In the genomic region with DNA sequence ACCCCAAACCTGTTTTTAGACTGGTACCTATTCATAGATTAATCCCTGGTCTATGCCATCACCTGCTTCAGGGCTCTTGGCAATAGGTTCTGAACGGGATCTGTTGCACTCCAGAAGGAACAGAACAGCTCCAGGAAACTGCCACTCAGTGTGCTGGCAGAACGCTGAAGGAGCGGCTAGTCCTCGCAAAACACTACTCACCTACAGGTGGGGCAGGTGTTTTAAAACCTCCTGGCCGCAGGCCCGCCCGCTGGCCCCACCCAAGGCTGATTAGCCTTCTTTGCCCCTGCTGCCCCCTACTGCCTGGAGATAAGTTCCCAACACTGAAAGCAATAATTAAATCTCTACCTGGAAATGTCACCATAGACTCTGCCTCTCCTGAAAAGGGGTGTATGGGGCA, we compare ENCODE assay signal across 11 mouse cellular contexts. TPM values are rescaled to one million over a fixed set of nuclear protein-coding genes. Genes with fewer than 3 reads are reported as not detected.
DNase-seq lines count a peak whose midpoint lies in the region; ATAC-seq and TF ChIP-seq lines count a peak whose summit lies in the region.
"Had no signal": no experiment of that assay in that cellular context is flagged by ENCODE, and none has a peak within 500 bp of the region (broad histone marks: within the 10 kb centered on the region; RNA-seq: fewer than 3 reads in every experiment).

A gene (minus strand): TSS at position 198 of the 400 bp plus-strand sequence.

- ATAC-seq in frontal cortex, adult (ENCODE audit: low TSS enrichment): no peak

- no peaks in the 10 kb centered on the region for H3K27me3 ChIP-seq in small intestine, adult 2 months (ENCODE audit: control insufficient read depth, insufficient read depth, low read length)
- H3K27me3 ChIP-seq: embryonic facial prominence, embryonic 12.5 days; heart, embryonic 13.5 days had no signal

- H3K27ac ChIP-seq in small intestine, adult 2 months (ENCODE audit: insufficient read depth, low read depth, low read length): peak within 1 kb of the TSS; percentile 91
- H3K27ac ChIP-seq: embryonic facial prominence, embryonic 12.5 days; heart, embryonic 13.5 days had no signal

- no peak within 1 kb of the TSS for H3K4me3 ChIP-seq in small intestine, adult 2 months (ENCODE audit: low read depth, low read length)
- H3K4me3 ChIP-seq: embryonic facial prominence, embryonic 12.5 days; heart, embryonic 13.5 days had no signal

- peak; percentile 35; the same call in 1 of the 2 replicates for TF ChIP-seq POLR2A in small intestine, adult 2 months (IDR thresholded peaks at IDR 0.05; ENCODE audit: low read depth, low read length)

- H3K4me1 ChIP-seq in small intestine, adult 2 months (ENCODE audit: control insufficient read depth, insufficient read depth, insufficient read length, low read length): peaks cover 24% of the 10 kb centered on the region; the same call in 1 of the 2 replicates

- 13% methylated on average over 7 of the region's 7 CpGs for WGBS in small intestine, adult 2 months

- DNase-seq in cerebellum, adult 11 months: peak; percentile 33
- no peak for DNase-seq in cerebellum, adult 9-10 months
- peak; percentile 47 for DNase-seq in ovary, postnatal 36 days (ENCODE audit: low spot score)
- DNase-seq in ovary, postnatal 14 days (ENCODE audit: low spot score): no peak
- DNase-seq in kidney, postnatal 14 days: peak; percentile 66
- no peak for DNase-seq in ovary, postnatal 10 days (ENCODE audit: low spot score)

- no peaks in the 10 kb centered on the region for H3K36me3 ChIP-seq in small intestine, adult 2 months (ENCODE audit: control insufficient read depth, insufficient read depth, low read length)
- H3K36me3 ChIP-seq: embryonic facial prominence, embryonic 12.5 days; heart, embryonic 13.5 days had no signal

- peak; percentile 53; the same call in 1 of the 2 replicates for TF ChIP-seq CTCF in small intestine, adult 2 months (IDR thresholded peaks at IDR 0.05; ENCODE audit: extremely low read depth, insufficient read length, insufficient replicate concordance, low read depth, low read length)

RNA-seq across cellular contexts. Expression of the gene that starts here (rescaled TPM):
- 30.5 and 34.8 TPM in 2 replicates for polyA plus RNA-seq in small intestine, adult 2 months (2012; rRNA removed)
- polyA plus RNA-seq: midbrain, embryonic 11.5 days had no signal

Comparison
In these comparisons a context has a peak if more than half of its experiments do, and no peak if none do; other contexts are left out.
1. DNase-seq: peak in cerebellum, adult 11 months (single experiment), ovary, postnatal 36 days (single experiment) and kidney, postnatal 14 days (single experiment); none in cerebellum, adult 9-10 months (single experiment), ovary, postnatal 14 days (single experiment) and ovary, postnatal 10 days (single experiment).